Mouse (Mus musculus) midbrain, embryonic 11.5 days (tissue): ENCODE measurements around the gene Snx9. TPM values are rescaled to one million over a fixed set of nuclear protein-coding genes. Genes with fewer than 3 reads are reported as not detected.

Source experiments
- ATAC-seq: fragments of 200-750 bp; cut with Nextera tagmentation; 2 replicates; pipeline ENCODE4 v1.8.0; 2017; ENCODE audit warnings: moderate TSS enrichment, moderate library complexity; ENCODE audit not compliant: low FRiP score
- DNase-seq: peaks from one replicate; pipeline ENCODE4 v3.0.0; 2015; ENCODE audit warnings: low spot score; ENCODE audit errors: missing footprints
- H3K27ac ChIP-seq: fragments of 300-500 bp; sonication (generic); 2 replicates; pipeline ENCODE4 v1.5.1; 2014; ENCODE audit warnings: low read depth, low read length
- H3K27me3 ChIP-seq: fragments of 300-500 bp; sonication (generic); 2 replicates; pipeline ENCODE4 v1.6.1; 2014; ENCODE audit warnings: mild to moderate bottlenecking, low read length, moderate library complexity, mixed read lengths; ENCODE audit not compliant: control insufficient read depth, insufficient read depth
- H3K36me3 ChIP-seq: fragments of 300-500 bp; sonication (generic); 2 replicates; pipeline ENCODE4 v1.6.1; 2014; ENCODE audit warnings: mild to moderate bottlenecking, low read length, moderate library complexity, mixed read lengths; ENCODE audit not compliant: control insufficient read depth, insufficient read depth
- H3K4me1 ChIP-seq: fragments of 300-500 bp; sonication (generic); 2 replicates; pipeline ENCODE4 v1.6.1; 2014; ENCODE audit warnings: low read length; ENCODE audit not compliant: control insufficient read depth, insufficient read depth
- H3K4me2 ChIP-seq: fragments of 300-500 bp; sonication (generic); 2 replicates; pipeline ENCODE4 v1.6.1; 2014; ENCODE audit warnings: mild to moderate bottlenecking, moderate library complexity
- H3K4me3 ChIP-seq: fragments of 300-500 bp; sonication (generic); 2 replicates; pipeline ENCODE4 v1.5.1; 2014; ENCODE audit warnings: low read depth, low read length
- H3K9ac ChIP-seq: fragments of 300-500 bp; sonication (generic); 2 replicates; pipeline ENCODE4 v1.6.1; 2014; ENCODE audit warnings: low read length
- H3K9me3 ChIP-seq: fragments of 300-500 bp; sonication (generic); 2 replicates; pipeline ENCODE4 v1.6.1; 2016; ENCODE audit warnings: low read length; ENCODE audit not compliant: control insufficient read depth
- WGBS: fragments of 180-500 bp; shearing (Covaris S2); extraction: QIAGEN DNeasy Blood & Tissue Kit; methylation state at CpG from one replicate; pipeline ENCODE4 v1.1.7; 2014; 5-methylcytosine and 5-hydroxymethylcytosine counted together
- polyA plus RNA-seq: library from polyadenylated mRNA; unstranded; fragments of >200 nt; fragmentation: Nextera tagmentation; extraction: Ambion mirVana; gene quantifications from 2 replicates; pipeline ENCODE4 v1.2.1, GENCODE M21; 2014

Snx9 gene
- polyA plus RNA-seq, 1 experiment from 2014 or later, result 21.7 TPM

DNA sequence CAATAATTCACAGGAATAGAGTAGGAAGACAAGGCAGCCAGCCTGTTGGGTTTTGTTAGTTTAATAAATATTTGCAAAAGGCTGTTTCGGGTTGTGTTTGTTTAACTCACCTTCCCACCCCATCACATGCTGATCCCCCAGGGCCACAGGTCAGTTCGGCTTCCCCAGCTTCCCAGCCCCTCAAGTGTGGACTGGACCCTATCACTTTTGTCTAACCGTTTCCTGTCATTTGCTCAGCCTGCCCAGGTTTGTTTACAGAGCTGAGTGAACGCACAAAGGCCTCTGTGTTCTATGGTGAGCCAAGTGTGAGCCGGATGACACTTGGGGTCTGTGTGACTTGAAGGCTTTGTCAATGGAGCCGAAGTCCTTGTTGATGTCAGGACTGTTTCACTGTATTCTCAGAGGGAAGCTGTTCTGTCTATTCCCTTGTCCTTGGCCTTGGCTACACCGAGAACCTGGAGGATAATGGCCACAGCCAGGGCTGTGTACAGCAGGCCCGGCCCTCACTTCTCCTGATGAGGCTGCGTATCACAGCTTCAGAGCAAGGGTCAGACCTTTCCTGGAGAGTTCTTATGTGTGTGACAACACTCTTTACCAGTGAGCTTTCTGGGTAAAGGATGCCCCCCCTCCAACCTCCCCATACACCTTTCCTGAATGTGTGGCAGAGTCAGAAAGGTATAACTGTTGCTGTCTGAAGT is 124.1 kb downstream of the Snx9 start:
- DNase-seq (no peak), ATAC-seq (no peak)
- H3K4me2 ChIP-seq, result no peak overlapping the region
- no peaks in the 10 kb centered on the region for H3K27me3 ChIP-seq
- H3K36me3 ChIP-seq, result no peaks in the 10 kb centered on the region
- WGBS, result 63% methylated on average over 9 of the region's 9 CpGs
- peaks cover 6% of the 10 kb centered on the region; the same call in 1 of the 2 replicates for H3K4me1 ChIP-seq
- H3K4me3 ChIP-seq, result no peak overlapping the region
- H3K9me3 ChIP-seq, result no peaks in the 10 kb centered on the region
- H3K27ac ChIP-seq, result no peak overlapping the region
- no peak overlapping the region for H3K9ac ChIP-seq

DNA sequence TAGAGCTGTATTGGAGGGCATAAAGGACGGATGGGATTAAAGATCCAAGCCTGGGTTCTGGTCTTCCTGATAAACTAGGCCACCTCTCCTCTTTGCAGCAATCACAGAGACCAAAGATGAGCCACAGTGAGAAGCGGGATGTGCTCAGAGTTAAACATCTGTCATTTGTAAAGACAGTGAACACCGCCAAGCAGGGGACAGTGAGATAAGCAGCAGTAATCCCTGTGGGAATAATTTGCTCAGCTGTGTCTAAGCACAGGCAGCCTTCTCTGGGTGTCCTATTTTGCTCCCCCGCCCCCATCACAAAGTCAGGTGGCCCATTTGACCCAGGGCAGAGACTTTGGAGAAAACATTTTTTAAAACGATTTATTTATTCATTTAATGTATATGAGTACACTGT is 125.6 kb downstream of the Snx9 start:
- no peak overlapping the region for H3K4me3 ChIP-seq
- ATAC-seq, result no peak
- no peak overlapping the region for H3K27ac ChIP-seq
- H3K9ac ChIP-seq, result no peak overlapping the region
- 73% methylated on average over 5 of the region's 5 CpGs for WGBS
- H3K4me2 ChIP-seq, result no peak overlapping the region
- H3K27me3 ChIP-seq, result no peaks in the 10 kb centered on the region
- H3K9me3 ChIP-seq, result no peaks in the 10 kb centered on the region
- DNase-seq, result no peak
- no peaks in the 10 kb centered on the region for H3K36me3 ChIP-seq
- H3K4me1 ChIP-seq, result peaks cover 6% of the 10 kb centered on the region; the same call in 1 of the 2 replicates

DNA sequence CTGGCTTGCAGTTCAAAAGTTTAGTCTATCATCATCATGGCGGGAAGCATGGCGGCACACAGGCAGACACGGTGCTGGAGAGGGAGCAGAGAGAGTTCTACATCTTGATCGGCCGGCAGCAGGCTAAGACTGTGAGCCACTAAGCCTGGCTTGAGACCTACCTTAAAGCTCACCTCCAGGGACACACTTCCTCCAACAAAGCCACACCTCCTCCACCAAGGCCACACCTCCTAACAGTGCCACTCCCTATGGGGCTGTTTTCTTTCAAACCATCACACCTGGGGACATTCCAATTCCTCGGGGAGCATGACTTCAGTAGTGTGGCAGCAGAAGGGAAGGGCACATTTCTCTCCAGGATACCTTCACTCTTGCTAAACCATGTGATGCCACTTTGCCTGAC is 127.4 kb downstream of the Snx9 start:
- Histone ChIP-seq H3K4me1 (peaks cover 6% of the 10 kb centered on the region; the same call in 1 of the 2 replicates), H3K9me3 (no peaks in the 10 kb centered on the region), H3K27ac (no peak overlapping the region), H3K4me2 (no peak overlapping the region), H3K36me3 (no peaks in the 10 kb centered on the region), H3K4me3 (no peak overlapping the region), H3K27me3 (no peaks in the 10 kb centered on the region), H3K9ac (no peak overlapping the region)
- DNase-seq, result no peak
- ATAC-seq, result no peak
- WGBS, result 54% methylated on average over 6 of the region's 6 CpGs

DNA sequence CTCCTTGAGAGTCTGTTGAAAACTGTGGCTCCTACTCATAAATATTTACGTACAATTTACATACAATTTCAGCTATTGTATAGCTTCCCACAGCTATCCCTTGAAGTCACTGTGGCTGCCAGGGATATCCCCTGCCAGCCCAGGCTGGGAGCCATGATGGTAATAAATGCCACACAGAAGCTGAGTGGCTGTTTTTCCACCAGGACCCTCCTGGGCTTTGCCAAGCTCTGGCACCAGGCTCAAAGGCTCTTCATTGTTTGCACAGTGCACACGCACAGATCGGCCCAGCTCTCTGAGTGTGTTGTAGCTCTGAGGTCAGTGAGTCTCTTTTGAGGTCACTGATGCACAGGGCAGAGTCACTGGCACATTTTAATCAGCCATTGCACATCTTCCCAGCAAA is 128.1 kb downstream of the Snx9 start:
- no peak for ATAC-seq
- Histone ChIP-seq H3K4me1 (peaks cover 6% of the 10 kb centered on the region; the same call in 1 of the 2 replicates), H3K36me3 (no peaks in the 10 kb centered on the region), H3K9ac (no peak overlapping the region), H3K9me3 (no peaks in the 10 kb centered on the region), H3K27me3 (no peaks in the 10 kb centered on the region), H3K4me2 (no peak overlapping the region), H3K4me3 (no peak overlapping the region), H3K27ac (no peak overlapping the region)
- 67% methylated on average over 3 of the region's 3 CpGs for WGBS
- DNase-seq, result no peak

DNA sequence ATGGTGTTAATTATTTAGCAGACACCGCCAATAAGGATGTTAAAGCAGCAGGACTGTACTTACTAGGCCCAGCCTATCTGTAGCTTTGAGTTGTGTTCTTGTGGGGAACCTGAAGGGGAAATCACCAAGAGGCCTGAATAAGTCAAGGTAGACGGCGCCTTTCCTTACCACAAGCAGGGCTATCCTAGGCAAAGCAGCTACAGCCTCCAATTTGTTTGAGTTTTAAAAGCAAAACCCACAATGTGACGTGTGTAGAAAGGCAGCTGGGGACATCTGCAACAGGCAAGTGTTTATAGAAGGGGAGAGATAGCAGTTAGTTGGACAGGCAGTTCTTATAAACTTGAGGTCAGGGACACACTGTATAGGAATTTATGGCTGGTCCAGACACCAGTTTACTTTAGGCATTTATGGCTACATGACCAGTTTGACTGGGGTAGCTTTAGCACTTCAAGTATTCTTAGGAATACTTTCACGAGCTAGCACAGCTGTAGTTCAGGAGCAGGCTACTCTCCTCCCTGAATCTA is 129.2 kb downstream of the Snx9 start:
- H3K27ac ChIP-seq, result no peak overlapping the region
- H3K27me3 ChIP-seq, result no peaks in the 10 kb centered on the region
- H3K9ac ChIP-seq, result no peak overlapping the region
- no peaks in the 10 kb centered on the region for H3K36me3 ChIP-seq
- H3K4me3 ChIP-seq, result no peak overlapping the region
- 87% methylated on average over 5 of the region's 5 CpGs for WGBS
- no peaks in the 10 kb centered on the region for H3K9me3 ChIP-seq
- DNase-seq (no peak), ATAC-seq (no peak)
- no peak overlapping the region for H3K4me2 ChIP-seq
- peaks cover 6% of the 10 kb centered on the region; the same call in 1 of the 2 replicates for H3K4me1 ChIP-seq

DNA sequence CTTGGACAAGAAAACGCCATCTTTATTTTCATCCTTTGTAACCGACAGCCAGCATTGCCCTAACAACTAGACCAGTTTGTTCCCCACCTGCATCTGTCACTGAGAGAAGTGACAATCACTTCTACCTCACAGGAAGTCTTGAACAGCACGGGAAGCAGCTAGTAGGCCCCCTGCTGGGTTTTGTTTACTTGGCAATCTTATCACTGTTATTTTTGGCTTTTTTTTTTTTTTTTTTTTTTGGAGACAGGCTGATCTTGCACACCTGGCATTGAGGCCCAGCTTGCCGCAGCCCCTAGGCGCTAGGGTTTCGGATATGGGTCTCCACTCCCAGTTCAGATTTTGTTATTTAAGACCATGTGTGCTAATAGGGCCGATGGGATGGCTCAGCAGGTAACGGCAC is 132.4 kb downstream of the Snx9 start:
- Histone ChIP-seq H3K4me2 (no peak overlapping the region), H3K36me3 (no peaks in the 10 kb centered on the region), H3K9me3 (no peaks in the 10 kb centered on the region), H3K4me3 (no peak overlapping the region), H3K9ac (no peak overlapping the region), H3K27ac (no peak overlapping the region), H3K27me3 (no peaks in the 10 kb centered on the region), H3K4me1 (peaks cover 8% of the 10 kb centered on the region; the same call in 1 of the 2 replicates)
- ATAC-seq (no peak), DNase-seq (no peak)
- 75% methylated on average over 8 of the region's 8 CpGs for WGBS

DNA sequence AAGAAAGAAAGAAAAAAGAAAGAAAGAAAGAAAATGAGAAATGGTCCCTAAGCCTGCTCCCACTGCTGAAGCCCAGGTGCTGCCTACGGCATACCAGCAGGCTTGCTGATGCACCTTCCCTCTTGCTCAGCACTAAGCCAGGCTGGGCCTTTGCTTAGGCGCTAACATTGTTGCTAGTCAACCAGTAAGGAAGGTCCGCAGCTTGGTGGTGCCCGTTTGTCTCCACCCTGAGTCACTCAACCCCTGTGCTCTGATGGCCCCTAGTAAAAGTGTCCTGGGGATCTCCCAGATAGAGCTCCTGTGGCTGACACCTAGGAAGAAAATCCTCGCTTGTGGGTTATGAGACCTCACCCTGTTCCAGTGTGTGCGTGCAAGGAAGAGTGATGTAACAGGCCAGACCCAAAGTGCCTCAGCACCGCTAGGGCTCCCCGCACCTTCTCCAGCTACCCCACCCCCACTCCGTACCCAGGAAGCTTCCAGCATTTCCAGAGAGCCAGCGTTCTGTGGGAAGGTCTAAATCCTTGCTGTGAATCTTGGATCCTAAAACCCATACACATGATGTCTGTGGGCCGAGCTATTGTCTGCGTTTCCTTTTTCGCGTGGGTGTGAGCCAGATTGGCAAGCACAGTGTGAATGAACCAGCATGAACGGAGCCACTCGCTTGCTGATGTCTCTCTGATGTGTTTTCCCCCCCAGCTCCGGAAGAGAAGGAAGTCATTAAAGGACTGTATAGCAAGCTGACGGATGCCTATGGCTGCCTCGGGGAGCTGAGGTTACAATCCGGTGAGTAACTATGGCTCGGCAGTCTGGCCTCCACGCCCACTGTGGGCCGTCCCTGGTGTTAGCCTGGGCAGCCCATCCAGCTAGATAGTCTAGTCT is 134.2 kb downstream of the Snx9 start:
- ATAC-seq (no peak), DNase-seq (no peak)
- Histone ChIP-seq H3K4me1 (peaks cover 2% of the 10 kb centered on the region; the same call in 1 of the 2 replicates), H3K27me3 (no peaks in the 10 kb centered on the region), H3K4me2 (no peak overlapping the region), H3K9ac (no peak overlapping the region), H3K36me3 (no peaks in the 10 kb centered on the region), H3K4me3 (no peak overlapping the region), H3K27ac (no peak overlapping the region), H3K9me3 (no peaks in the 10 kb centered on the region)
- WGBS, result 62% methylated on average over 23 of the region's 23 CpGs

DNA sequence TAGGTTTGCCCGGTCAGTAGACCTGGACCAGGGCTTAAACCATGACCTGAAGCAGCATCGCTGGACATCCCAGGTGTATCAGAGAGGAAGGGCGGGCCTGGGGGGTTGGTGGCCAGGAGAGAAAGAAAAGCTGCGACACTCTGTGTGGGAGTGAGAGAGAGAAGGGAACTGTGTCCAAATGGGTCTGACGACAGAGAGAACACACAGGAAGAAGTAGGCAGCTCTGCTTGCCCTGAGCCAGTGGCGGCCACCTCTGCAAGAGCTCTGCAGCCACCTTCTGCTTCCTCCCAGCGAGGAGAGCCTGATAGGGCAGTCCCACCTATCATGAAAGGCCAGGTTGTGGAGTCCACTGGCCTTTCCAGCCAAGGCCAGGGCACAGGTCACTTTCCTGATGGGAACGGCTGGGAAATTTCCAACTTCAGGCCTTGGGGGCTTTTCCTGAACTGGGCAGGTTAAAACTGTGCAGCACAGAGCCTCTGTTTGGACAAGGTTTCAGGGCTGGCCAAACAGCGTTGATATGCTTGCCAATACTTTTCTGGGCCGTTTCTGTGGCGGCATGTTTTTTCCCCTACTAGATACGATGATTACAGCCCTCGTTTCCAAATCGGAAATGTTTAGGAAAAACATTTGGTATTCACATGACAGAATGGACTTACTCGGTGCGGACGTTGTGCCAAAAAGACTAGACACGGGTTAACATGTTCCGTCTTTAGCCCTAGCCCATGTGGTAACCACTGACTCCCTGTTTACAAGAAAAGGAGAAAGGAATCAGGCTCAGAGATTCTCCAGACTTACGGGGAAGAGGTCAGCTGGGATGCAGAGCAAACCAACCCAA is 135.3 kb downstream of the Snx9 start:
- Histone ChIP-seq H3K9ac (no peak overlapping the region), H3K4me1 (peaks cover 2% of the 10 kb centered on the region; the same call in 1 of the 2 replicates), H3K4me2 (no peak overlapping the region), H3K4me3 (no peak overlapping the region), H3K36me3 (no peaks in the 10 kb centered on the region), H3K27ac (no peak overlapping the region), H3K9me3 (no peaks in the 10 kb centered on the region), H3K27me3 (no peaks in the 10 kb centered on the region)
- no peak for ATAC-seq
- WGBS, result 82% methylated on average over 20 of the region's 20 CpGs
- DNase-seq, result no peak
